ENCODE assay signal across 8 mouse cellular contexts in the genomic region with DNA sequence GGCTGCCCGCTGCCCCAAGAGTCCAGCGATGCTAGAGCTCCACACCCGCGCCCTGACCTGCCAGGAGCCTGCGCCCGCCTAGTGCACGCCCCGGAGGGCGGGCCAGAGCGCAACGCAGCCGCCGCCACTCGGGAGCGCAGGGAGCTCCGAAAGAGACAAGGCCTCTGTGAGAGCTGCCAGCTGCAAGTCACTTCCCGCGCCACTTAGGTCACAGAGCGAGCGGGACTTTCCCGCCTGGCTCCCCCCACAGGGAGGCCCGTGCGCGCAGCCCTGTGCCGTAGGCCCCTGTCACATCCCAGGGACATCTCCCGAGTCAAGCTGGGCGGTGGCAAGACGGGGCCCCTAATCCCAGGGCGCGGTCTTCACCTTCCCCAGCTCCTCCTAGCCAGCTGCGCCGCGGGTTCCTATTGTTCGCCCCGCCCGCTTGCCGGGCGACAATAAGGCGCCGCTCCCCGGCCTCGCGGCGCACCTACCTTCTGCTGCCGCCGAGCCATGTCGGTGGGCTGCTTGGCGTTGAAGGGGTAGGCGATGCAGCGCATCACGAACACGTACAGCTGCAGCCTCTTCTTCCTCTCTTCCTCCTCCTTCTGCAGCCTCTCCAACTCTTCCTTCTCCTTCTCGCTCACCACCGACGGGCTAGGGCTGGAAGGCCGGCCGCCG. TPM values are rescaled to one million over a fixed set of nuclear protein-coding genes. Genes with fewer than 3 reads are reported as not detected.
DNase-seq lines count a peak whose midpoint lies in the region; ATAC-seq and TF ChIP-seq lines count a peak whose summit lies in the region.

No protein-coding gene starts in this region.

- no peaks in the 10 kb centered on the region for H3K36me3 ChIP-seq in thymus, adult 2 months (ENCODE audit: control insufficient read depth, insufficient read depth, low read length)
- H3K36me3 ChIP-seq in midbrain, embryonic 10.5 days: no peaks in the 10 kb centered on the region
- H3K36me3 ChIP-seq in stomach, embryonic 15.5 days: no peaks in the 10 kb centered on the region

- TF ChIP-seq CTCF in thymus, adult 2 months (IDR thresholded peaks at IDR 0.05; ENCODE audit: borderline replicate concordance, control insufficient read depth, extremely low read depth, insufficient read depth, low read length, poor library complexity): no peak

- ATAC-seq in stomach, embryonic 15.5 days (ENCODE audit: insufficient read depth, low FRiP score, low read depth): peak; percentile 77

- DNase-seq in thymus, adult 2 months: peak; percentile 1
- no peak for DNase-seq in thymus, adult 18-20 months
- DNase-seq in cerebellum, postnatal 25 days: peak; percentile 88
- peak; percentile 76 to 79 for DNase-seq in frontal cortex, postnatal 36 days (ENCODE audit: low spot score in 2 of 2)
- peak; percentile 69 to 79 for DNase-seq in layer of hippocampus, postnatal 10 days (ENCODE audit: low spot score in 2 of 2)
- peak; percentile 80 for DNase-seq in midbrain, embryonic 10.5 days (ENCODE audit: low spot score)
- no peak for DNase-seq in spleen, postnatal 10 days (ENCODE audit: low spot score in 2 of 2)

- H3K4me1 ChIP-seq in thymus, adult 2 months (replicated peaks; ENCODE audit: control insufficient read depth, insufficient read depth, low read length): no peaks in the 10 kb centered on the region
- H3K4me1 ChIP-seq in midbrain, embryonic 10.5 days: peaks cover 17% of the 10 kb centered on the region
- H3K4me1 ChIP-seq in stomach, embryonic 15.5 days: peaks cover 22% of the 10 kb centered on the region

- 4% methylated on average over 57 of the region's 58 CpGs for WGBS in thymus, adult 2 months
- WGBS in midbrain, embryonic 10.5 days: under 1% methylated on average over 57 of the region's 58 CpGs
- WGBS in stomach, embryonic 15.5 days: under 1% methylated on average over 58 of the region's 58 CpGs

- 0 out of 2 replicates have a peak overlapping the region, but pooled peaks have one; percentile 0 for H3K9ac ChIP-seq in stomach, embryonic 15.5 days

- H3K27me3 ChIP-seq in thymus, adult 2 months (ENCODE audit: control insufficient read depth, insufficient read depth, low read length): no peaks in the 10 kb centered on the region
- H3K27me3 ChIP-seq in midbrain, embryonic 10.5 days (ENCODE audit: low read depth, poor library complexity, severe bottlenecking): peaks cover 19% of the 10 kb centered on the region
- peaks cover 21% of the 10 kb centered on the region for H3K27me3 ChIP-seq in stomach, embryonic 15.5 days (replicated peaks)

- no peak overlapping the region for H3K27ac ChIP-seq in thymus, adult 2 months (ENCODE audit: control insufficient read depth, insufficient read depth, low read length)
- peak overlapping the region; percentile 92 for H3K27ac ChIP-seq in midbrain, embryonic 10.5 days (replicated peaks)
- peak overlapping the region; percentile 40; the same call in 1 of the 2 replicates for H3K27ac ChIP-seq in stomach, embryonic 15.5 days

- H3K4me2 ChIP-seq in stomach, embryonic 15.5 days: peak overlapping the region; percentile 93

- peaks cover 7% of the 10 kb centered on the region; the same call in 1 of the 2 replicates for H3K9me3 ChIP-seq in midbrain, embryonic 10.5 days (replicated peaks)
- H3K9me3 ChIP-seq in stomach, embryonic 15.5 days: no peaks in the 10 kb centered on the region

- no peak for TF ChIP-seq POLR2A in thymus, adult 2 months (IDR thresholded peaks at IDR 0.05; ENCODE audit: control insufficient read depth, extremely low read depth, insufficient read depth, low read length, poor library complexity)

- no peak overlapping the region for H3K4me3 ChIP-seq in thymus, adult 2 months (ENCODE audit: control insufficient read depth, insufficient read depth, low read length)
- peak overlapping the region; percentile 75 for H3K4me3 ChIP-seq in midbrain, embryonic 10.5 days
- H3K4me3 ChIP-seq in stomach, embryonic 15.5 days (replicated peaks): peak overlapping the region; percentile 54

RNA-seq across cellular contexts. Expression of a gene that starts 0.9 kb away (rescaled TPM):
- polyA plus RNA-seq in thymus, adult 2 months (2012; rRNA removed): 5.5 and 6.0 TPM in 2 replicates
- 100 to 1,000 TPM; 239 to 248 TPM for total RNA-seq in layer of hippocampus, postnatal 10 days (2021)
- 4.3 and 5.9 TPM in 2 replicates for polyA plus RNA-seq in midbrain, embryonic 10.5 days (2016; fragmentation: Nextera tagmentation; extraction: Ambion mirVana)
- polyA plus RNA-seq in stomach, embryonic 15.5 days (2015; fragmentation: Nextera tagmentation; extraction: Ambion mirVana): 1.7 and 2.8 TPM in 2 replicates

Comparison
In these comparisons a context has a peak if more than half of its experiments do, and no peak if none do; other contexts are left out.
1. DNase-seq: peak in thymus, adult 2 months (single experiment), cerebellum, postnatal 25 days (2 of 2), frontal cortex, postnatal 36 days (2 of 2), layer of hippocampus, postnatal 10 days (2 of 2) and midbrain, embryonic 10.5 days (single experiment); none in thymus, adult 18-20 months (0 of 2) and spleen, postnatal 10 days (0 of 2).